Mouse (Mus musculus) Patski (cell line): Measurements from ENCODE around the gene Hoxb5. TPM values are rescaled to one million over a fixed set of nuclear protein-coding genes. Genes with fewer than 3 reads are reported as not detected.

Source experiments
- ATAC-seq: fragments of 100-300 bp; one replicate; pipeline ENCODE4 v1.8.0; 2021
- CTCF ChIA-PET: fragments of 350-600 bp; sonication (Branson Sonifier 250); formaldehyde crosslinking; loops from one replicate; lab custom pipeline; 2022; ENCODE audit warnings: inconsistent platforms; lab: Charles Lee
- POLR2A ChIA-PET: fragments of 350-600 bp; sonication (Branson Sonifier 250); formaldehyde crosslinking; loops from one replicate; lab custom pipeline; 2022; ENCODE audit warnings: antibody characterized with exemption, inconsistent platforms; lab: Charles Lee
- DNase-seq: peaks from one replicate; pipeline ENCODE4 v3.0.0-alpha.2; 2011; ENCODE audit warnings: low read depth, low spot score
- H3K27me3 ChIP-seq: fragments of 371-371 bp; one replicate; pipeline ENCODE4 v1.5.1; 2021
- CTCF ChIP-seq: fragments of 100-300 bp; IDR thresholded peaks from one replicate; pipeline ENCODE4 v1.5.1; 2021
- in situ Hi-C: fragments of 300-500 bp; cut with MboI; formaldehyde crosslinking; loops from 3 replicates; pipeline ENCODE4 v1.11.1; 2018; ENCODE audit warnings: low pct_unique_long_range_greater_than_20kb, mixed read lengths
- polyA plus RNA-seq: library from polyadenylated mRNA; unstranded; gene quantifications from one replicate; pipeline ENCODE4 v1.2.3, GENCODE M21; 2021

Hoxb5 gene
- polyA plus RNA-seq, 1 experiment from 2014 or later: 24.4 TPM

GRCm38 (mm10) chr11:96350341-96350624 lies 47.1 kb downstream of the Hoxb5 start, which contains the start of gene Hoxb2:
Hoxb2 (plus strand) TSS chr11:96350525.
- in situ Hi-C loops: loop anchor here (5.0 kb wide), 2 partner anchors 38 to 62 kb away; no protein-coding TSS in a partner anchor
- no peak for TF ChIP-seq CTCF
- ATAC-seq: no peak
- ChIA-PET POLR2A (interaction anchor here (0.9 to 7.8 kb wide), 7 partner anchors 9 to 206 kb away, joined by 3 to 51 read pairs (median 12); no protein-coding TSS in a partner anchor), CTCF (no interaction called here)
- DNase-seq: no peak
- H3K27me3 ChIP-seq: no peaks in the 10 kb centered on the region

GRCm38 (mm10) chr11:96350791-96351190 lies 47.7 kb downstream of the Hoxb5 start:
- ChIA-PET POLR2A (interaction anchor here (0.5 to 7.8 kb wide), 12 partner anchors 10 to 463 kb away, joined by 3 to 51 read pairs (median 6); no protein-coding TSS in a partner anchor), CTCF (interaction anchor here (0.8 kb wide), 1 partner anchor 22 kb away, joined by 3 read pairs; no protein-coding TSS in a partner anchor)
- no peaks in the 10 kb centered on the region for H3K27me3 ChIP-seq
- TF ChIP-seq CTCF: no peak
- no peak for DNase-seq
- in situ Hi-C loops: loop anchor here (5.0 kb wide), 2 partner anchors 38 to 62 kb away; no protein-coding TSS in a partner anchor
- ATAC-seq: no peak

DNA sequence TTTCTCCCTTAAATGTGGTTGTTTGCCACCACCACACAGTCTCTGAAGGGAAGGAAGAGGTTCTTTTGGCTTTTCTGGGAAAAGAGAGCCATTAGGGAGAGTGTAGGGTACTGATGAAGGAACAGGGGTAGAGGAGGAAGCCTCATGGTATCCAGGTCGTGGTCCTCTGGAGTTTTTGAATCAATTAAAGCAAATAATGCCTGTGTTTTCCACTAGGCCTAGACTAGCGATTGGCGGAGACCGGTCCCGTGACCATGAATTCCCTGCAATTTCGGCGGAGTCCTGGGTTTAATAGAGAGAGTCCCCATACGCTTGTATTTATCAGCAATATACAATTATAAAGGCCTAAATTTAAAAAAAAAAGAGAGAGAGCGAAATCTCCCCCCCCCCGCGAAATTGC lies 48.2 kb downstream of the Hoxb5 start:
- DNase-seq (no peak), ATAC-seq (no peak)
- CTCF ChIA-PET: interaction anchor here (0.8 to 1.3 kb wide), 2 partner anchors 22 to 268 kb away, joined by 3 read pairs; no protein-coding TSS in a partner anchor
- no peaks in the 10 kb centered on the region for H3K27me3 ChIP-seq
- TF ChIP-seq CTCF: no peak
- POLR2A ChIA-PET: interaction anchor here (0.6 to 7.8 kb wide), 11 partner anchors 10 to 190 kb away, joined by 3 to 51 read pairs (median 8); no protein-coding TSS in a partner anchor
- in situ Hi-C loops: loop anchor here (5.0 kb wide), 2 partner anchors 39 to 61 kb away; no protein-coding TSS in a partner anchor

GRCm38 (mm10) chr11:96351831-96352230 lies 48.7 kb downstream of the Hoxb5 start:
- ChIA-PET CTCF (interaction anchor here (1.3 to 1.8 kb wide), 3 partner anchors 18 to 269 kb away, joined by 3 to 4 read pairs (median 4); no protein-coding TSS in a partner anchor), POLR2A (interaction anchor here (0.6 to 7.8 kb wide), 14 partner anchors 11 to 377 kb away, joined by 3 to 51 read pairs (median 9); partner anchors contain the start of genes Hoxb4 and Hoxb5)
- no peak for DNase-seq
- in situ Hi-C loops: loop anchor here (5.0 kb wide), 2 partner anchors 40 to 60 kb away; no protein-coding TSS in a partner anchor
- ATAC-seq: peak; percentile 12
- TF ChIP-seq CTCF: no peak
- no peaks in the 10 kb centered on the region for H3K27me3 ChIP-seq

DNA sequence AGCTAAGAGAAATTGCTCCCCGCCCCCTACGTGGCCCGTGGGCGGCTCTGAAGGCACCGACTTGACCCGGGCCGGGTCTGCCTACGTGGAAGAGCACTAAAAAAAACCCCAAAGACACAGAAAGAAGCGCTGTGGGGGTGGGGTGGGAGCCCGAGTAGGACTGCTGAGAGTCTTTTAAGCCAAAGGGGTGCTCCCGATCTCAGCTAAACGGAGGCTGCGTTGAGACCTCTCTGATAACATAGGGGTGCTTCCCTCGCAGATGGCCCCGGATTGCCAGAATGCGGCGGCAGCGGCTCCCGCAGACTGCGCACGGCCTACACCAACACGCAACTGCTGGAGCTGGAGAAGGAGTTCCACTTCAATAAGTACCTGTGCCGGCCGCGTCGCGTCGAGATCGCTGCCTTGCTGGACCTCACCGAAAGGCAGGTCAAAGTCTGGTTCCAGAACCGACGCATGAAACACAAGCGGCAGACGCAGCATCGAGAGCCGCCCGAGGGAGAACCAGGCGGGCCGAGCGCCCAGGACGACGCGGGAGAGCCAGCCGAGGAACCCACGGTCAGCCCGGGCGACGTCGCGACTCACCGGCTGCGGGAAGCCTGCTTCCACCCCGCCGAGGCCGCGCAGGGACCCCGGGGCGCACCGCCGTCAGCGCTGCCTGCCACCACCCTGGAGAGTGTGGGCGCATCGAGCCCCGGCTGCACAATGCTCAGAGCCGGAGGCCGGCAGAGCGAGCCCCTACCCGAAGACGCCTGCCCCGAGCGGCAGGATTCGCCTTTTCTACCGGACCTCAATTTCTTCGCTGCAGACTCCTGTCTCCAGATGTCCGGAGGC lies 49.8 kb downstream of the Hoxb5 start:
- peak; percentile 38 for ATAC-seq
- POLR2A ChIA-PET: interaction anchor here (0.6 to 7.8 kb wide), 19 partner anchors 8 to 269 kb away, joined by 4 to 51 read pairs (median 10); partner anchors contain the start of genes Hoxb4, Hoxb5 and Hoxb8
- in situ Hi-C loops: loop anchor here (5.0 kb wide), 2 partner anchors 41 to 59 kb away; no protein-coding TSS in a partner anchor
- no peak for TF ChIP-seq CTCF
- CTCF ChIA-PET: interaction anchor here (0.8 to 1.8 kb wide), 5 partner anchors 19 to 268 kb away, joined by 3 to 6 read pairs (median 4); no protein-coding TSS in a partner anchor
- DNase-seq: no peak
- H3K27me3 ChIP-seq: no peaks in the 10 kb centered on the region

GRCm38 (mm10) chr11:96353522-96353841 lies 50.3 kb downstream of the Hoxb5 start:
- H3K27me3 ChIP-seq: no peaks in the 10 kb centered on the region
- TF ChIP-seq CTCF: no peak
- in situ Hi-C loops: loop anchor here (5.0 kb wide), 2 partner anchors 41 to 59 kb away; no protein-coding TSS in a partner anchor
- ATAC-seq (no peak), DNase-seq (no peak)
- CTCF ChIA-PET: interaction anchor here (1.5 to 3.4 kb wide), 4 partner anchors 20 to 268 kb away, joined by 4 to 16 read pairs (median 5); partner anchors contain the start of gene Hoxb4
- POLR2A ChIA-PET: interaction anchor here (0.6 to 7.8 kb wide), 19 partner anchors 8 to 388 kb away, joined by 3 to 51 read pairs (median 7); partner anchors contain the start of genes Hoxb4 and Hoxb5

GRCm38 (mm10) chr11:96353939-96354338 lies 50.8 kb downstream of the Hoxb5 start:
- no peak for DNase-seq
- no peaks in the 10 kb centered on the region for H3K27me3 ChIP-seq
- CTCF ChIA-PET: interaction anchor here (0.8 to 3.4 kb wide), 5 partner anchors 38 to 266 kb away, joined by 3 to 16 read pairs (median 6); partner anchors contain the start of gene Hoxb4
- no peak for ATAC-seq
- in situ Hi-C loops: loop anchor here (5.0 kb wide), 2 partner anchors 42 to 58 kb away; no protein-coding TSS in a partner anchor
- TF ChIP-seq CTCF: no peak
- POLR2A ChIA-PET: interaction anchor here (0.6 to 7.8 kb wide), 21 partner anchors 9 to 388 kb away, joined by 3 to 51 read pairs (median 9); partner anchors contain the start of genes Hoxb4 and Hoxb5

- in situ Hi-C loops: loop anchor here (5.0 kb wide), 2 partner anchors 42 to 58 kb away; no protein-coding TSS in a partner anchor
- H3K27me3 ChIP-seq: no peaks in the 10 kb centered on the region
- no peak for DNase-seq
- no peak for ATAC-seq
- no peak for TF ChIP-seq CTCF
- CTCF ChIA-PET: interaction anchor here (0.8 to 3.4 kb wide), 7 partner anchors 38 to 266 kb away, joined by 3 to 16 read pairs (median 6); partner anchors contain the start of gene Hoxb4
- POLR2A ChIA-PET: interaction anchor here (0.6 to 7.8 kb wide), 22 partner anchors 9 to 387 kb away, joined by 3 to 51 read pairs (median 6); partner anchors contain the start of genes Hoxb4 and Hoxb5
Observed at GRCm38 (mm10) chr11:96354376-96354775, 51.2 kb downstream of the Hoxb5 start.

- no peaks in the 10 kb centered on the region for H3K27me3 ChIP-seq
- in situ Hi-C loops: loop anchor here (5.0 kb wide), 2 partner anchors 43 to 57 kb away; no protein-coding TSS in a partner anchor
- POLR2A ChIA-PET: interaction anchor here (0.6 to 7.8 kb wide), 26 partner anchors 8 to 417 kb away, joined by 3 to 51 read pairs (median 5); partner anchors contain the start of genes Hoxb4, Hoxb5 and Hoxb6
- CTCF ChIA-PET: interaction anchor here (0.8 to 3.4 kb wide), 11 partner anchors 11 to 266 kb away, joined by 3 to 16 read pairs (median 5); partner anchors contain the start of genes Hoxb1 and Hoxb4
- DNase-seq (no peak), ATAC-seq (no peak)
- TF ChIP-seq CTCF: no peak
Observed at GRCm38 (mm10) chr11:96354801-96355311, 51.7 kb downstream of the Hoxb5 start.

Other genes with a start within 250 kb of the Hoxb5 start
- 74.0 TPM for gene Ube2z, start 237.9 kb upstream of the Hoxb5 start, polyA plus RNA-seq
- 605 TPM for gene Atp5g1, start 227.7 kb upstream of the Hoxb5 start, polyA plus RNA-seq
- not detected for gene Calcoco2, start 191.4 kb upstream of the Hoxb5 start, polyA plus RNA-seq
- gene Ttll6, start 169.6 kb upstream of the Hoxb5 start, polyA plus RNA-seq: 0.13 TPM
- 1.4 TPM for gene Hoxb13, start 109.0 kb upstream of the Hoxb5 start, polyA plus RNA-seq
- gene Hoxb9, start 31.9 kb upstream of the Hoxb5 start, polyA plus RNA-seq: 111 TPM
- 118 TPM for gene Hoxb8, start 21.4 kb upstream of the Hoxb5 start, polyA plus RNA-seq
- gene Hoxb7, start 16.7 kb upstream of the Hoxb5 start, polyA plus RNA-seq: 98.7 TPM
- 69.7 TPM for gene Hoxb6, start 10.9 kb upstream of the Hoxb5 start, polyA plus RNA-seq
- 12.2 TPM for gene Hoxb4, start 14.9 kb downstream of the Hoxb5 start, polyA plus RNA-seq
- gene Hoxb3, start 20.0 kb downstream of the Hoxb5 start, polyA plus RNA-seq: 53.8 TPM
- 45.2 TPM for gene Hoxb2, start 47.2 kb downstream of the Hoxb5 start, polyA plus RNA-seq
- not detected for gene Hoxb1, start 62.4 kb downstream of the Hoxb5 start, polyA plus RNA-seq
- 0.59 TPM for gene Skap1, start 161.3 kb downstream of the Hoxb5 start, polyA plus RNA-seq